Mouse (Mus musculus) lung, embryonic 14.5 days (tissue): Measurements from ENCODE around the gene Pbld1. TPM values are rescaled to one million over a fixed set of nuclear protein-coding genes. Genes with fewer than 3 reads are reported as not detected.

Source experiments
- ATAC-seq: fragments of 200-750 bp; cut with Nextera tagmentation; 2 replicates; pipeline ENCODE4 v1.8.0; 2017; ENCODE audit warnings: mild to moderate bottlenecking, moderate TSS enrichment, moderate library complexity; ENCODE audit not compliant: insufficient read depth
- DNase-seq: peaks from one replicate; pipeline ENCODE4 v3.0.0-alpha.2; 2015
- H3K27ac ChIP-seq: fragments of 300-500 bp; sonication (generic); 2 replicates; pipeline ENCODE4 v1.5.1; 2014; ENCODE audit warnings: low read depth, mild to moderate bottlenecking, moderate library complexity
- H3K27me3 ChIP-seq: fragments of 300-500 bp; sonication (generic); 2 replicates; pipeline ENCODE4 v1.6.1; 2014; ENCODE audit warnings: low read length, control low read depth; ENCODE audit not compliant: insufficient read depth
- H3K36me3 ChIP-seq: fragments of 300-500 bp; sonication (generic); 2 replicates; pipeline ENCODE4 v1.6.1; 2014; ENCODE audit warnings: control low read depth; ENCODE audit not compliant: insufficient read depth
- H3K4me1 ChIP-seq: fragments of 300-500 bp; sonication (generic); 2 replicates; pipeline ENCODE4 v1.6.1; 2014; ENCODE audit warnings: antibody characterized with exemption, control low read depth; ENCODE audit not compliant: insufficient read depth
- H3K4me2 ChIP-seq: fragments of 300-500 bp; sonication (generic); 2 replicates; pipeline ENCODE4 v1.6.1; 2014; ENCODE audit warnings: mild to moderate bottlenecking
- H3K4me3 ChIP-seq: fragments of 300-500 bp; sonication (generic); 2 replicates; pipeline ENCODE4 v1.5.1; 2014; ENCODE audit warnings: low read depth, low read length
- H3K9ac ChIP-seq: fragments of 300-500 bp; sonication (generic); 2 replicates; pipeline ENCODE4 v1.6.1; 2014
- H3K9me3 ChIP-seq: fragments of 300-500 bp; sonication (generic); 2 replicates; pipeline ENCODE4 v1.6.1; 2016; ENCODE audit warnings: low read depth, low read length, control low read depth
- CTCF ChIP-seq: IDR thresholded peaks from 2 replicates; pipeline ENCODE4 v1.5.1; 2016; ENCODE audit warnings: antibody characterized with exemption, low read depth
- WGBS: fragments of 180-500 bp; shearing (Covaris S2); extraction: QIAGEN DNeasy Blood & Tissue Kit; methylation state at CpG from one replicate; pipeline ENCODE4 v1.1.7; 2014; 5-methylcytosine and 5-hydroxymethylcytosine counted together
- polyA plus RNA-seq: library from polyadenylated mRNA; unstranded; fragments of >200 nt; fragmentation: Nextera tagmentation; extraction: Ambion mirVana; gene quantifications from 2 replicates; pipeline ENCODE4 v1.2.1, GENCODE M21; 2014

Gene Pbld1
- polyA plus RNA-seq, 1 experiment from 2014 or later, result 1.4 TPM

GRCm38 (mm10) chr10:63054586-63054985 lies 5.4 kb upstream of the Pbld1 start:
- no peak overlapping the region for H3K4me2 ChIP-seq
- WGBS, result 72% methylated on average over 2 of the region's 2 CpGs
- no peak overlapping the region for H3K9ac ChIP-seq
- no peaks in the 10 kb centered on the region for H3K4me1 ChIP-seq
- no peak for DNase-seq
- ATAC-seq, result no peak
- no peak overlapping the region for H3K4me3 ChIP-seq
- no peak for TF ChIP-seq CTCF
- H3K9me3 ChIP-seq, result no peaks in the 10 kb centered on the region
- H3K27ac ChIP-seq, result no peak overlapping the region
- H3K27me3 ChIP-seq, result no peaks in the 10 kb centered on the region
- H3K36me3 ChIP-seq, result no peaks in the 10 kb centered on the region

GRCm38 (mm10) chr10:63056966-63057750 lies 2.8 kb upstream of the Pbld1 start:
- Histone ChIP-seq H3K36me3 (no peaks in the 10 kb centered on the region), H3K9ac (no peak overlapping the region), H3K27me3 (no peaks in the 10 kb centered on the region), H3K4me2 (peak overlapping the region; percentile 27), H3K27ac (no peak overlapping the region), H3K9me3 (no peaks in the 10 kb centered on the region), H3K4me1 (no peaks in the 10 kb centered on the region), H3K4me3 (no peak overlapping the region)
- DNase-seq (no peak), ATAC-seq (no peak)
- no peak for TF ChIP-seq CTCF
- 28% methylated on average over 24 of the region's 24 CpGs for WGBS

- DNase-seq (no peak), ATAC-seq (no peak)
- Histone ChIP-seq H3K9me3 (no peaks in the 10 kb centered on the region), H3K9ac (no peak overlapping the region), H3K36me3 (no peaks in the 10 kb centered on the region), H3K27me3 (no peaks in the 10 kb centered on the region), H3K4me3 (no peak overlapping the region), H3K27ac (no peak overlapping the region), H3K4me2 (no peak overlapping the region), H3K4me1 (no peaks in the 10 kb centered on the region)
- no peak for TF ChIP-seq CTCF
- 43% methylated on average over 11 of the region's 11 CpGs for WGBS
Observed at GRCm38 (mm10) chr10:63060406-63060805, 444 bp downstream of the Pbld1 start.

- TF ChIP-seq CTCF, result no peak
- no peaks in the 10 kb centered on the region for H3K36me3 ChIP-seq
- ATAC-seq (no peak), DNase-seq (no peak)
- no peak overlapping the region for H3K4me2 ChIP-seq
- 66% methylated on average over 12 of the region's 12 CpGs for WGBS
- no peak overlapping the region for H3K4me3 ChIP-seq
- no peaks in the 10 kb centered on the region for H3K9me3 ChIP-seq
- H3K27ac ChIP-seq, result no peak overlapping the region
- no peak overlapping the region for H3K9ac ChIP-seq
- no peaks in the 10 kb centered on the region for H3K27me3 ChIP-seq
- no peaks in the 10 kb centered on the region for H3K4me1 ChIP-seq
Observed at GRCm38 (mm10) chr10:63061266-63061665, 1.3 kb downstream of the Pbld1 start.

- Histone ChIP-seq H3K9ac (no peak overlapping the region), H3K27ac (no peak overlapping the region), H3K4me2 (no peak overlapping the region), H3K4me1 (no peaks in the 10 kb centered on the region), H3K27me3 (no peaks in the 10 kb centered on the region), H3K9me3 (no peaks in the 10 kb centered on the region), H3K4me3 (no peak overlapping the region), H3K36me3 (no peaks in the 10 kb centered on the region)
- 89% methylated on average over 5 of the region's 5 CpGs for WGBS
- no peak for ATAC-seq
- no peak for TF ChIP-seq CTCF
- DNase-seq, result no peak
Observed at GRCm38 (mm10) chr10:63062696-63063095, 2.7 kb downstream of the Pbld1 start.

GRCm38 (mm10) chr10:63063365-63063764 lies 3.4 kb downstream of the Pbld1 start:
- Histone ChIP-seq H3K4me3 (no peak overlapping the region), H3K4me1 (no peaks in the 10 kb centered on the region), H3K9me3 (no peaks in the 10 kb centered on the region), H3K36me3 (no peaks in the 10 kb centered on the region), H3K9ac (no peak overlapping the region), H3K27me3 (no peaks in the 10 kb centered on the region), H3K27ac (no peak overlapping the region), H3K4me2 (no peak overlapping the region)
- ATAC-seq (no peak), DNase-seq (no peak)
- no peak for TF ChIP-seq CTCF
- 79% methylated on average over 7 of the region's 7 CpGs for WGBS

- 73% methylated on average over 9 of the region's 9 CpGs for WGBS
- no peaks in the 10 kb centered on the region for H3K36me3 ChIP-seq
- TF ChIP-seq CTCF, result no peak
Observed at GRCm38 (mm10) chr10:63064516-63064915, 4.6 kb downstream of the Pbld1 start.

More at GRCm38 (mm10) chr10:63064516-63064915, 4.6 kb downstream of the Pbld1 start:
- Histone ChIP-seq H3K27ac (no peak overlapping the region), H3K9me3 (no peaks in the 10 kb centered on the region), H3K4me1 (no peaks in the 10 kb centered on the region), H3K27me3 (no peaks in the 10 kb centered on the region), H3K9ac (no peak overlapping the region), H3K4me2 (no peak overlapping the region), H3K4me3 (no peak overlapping the region)
- DNase-seq (no peak), ATAC-seq (no peak)
